Mouse (Mus musculus): Measurements from ENCODE around the gene Art5. TPM values are rescaled to one million over a fixed set of nuclear protein-coding genes. Genes with fewer than 3 reads are reported as not detected.

The Art5 gene
- total RNA-seq, 2 experiments from 2014 or later = 18.3 to 30.4 TPM

DNA sequence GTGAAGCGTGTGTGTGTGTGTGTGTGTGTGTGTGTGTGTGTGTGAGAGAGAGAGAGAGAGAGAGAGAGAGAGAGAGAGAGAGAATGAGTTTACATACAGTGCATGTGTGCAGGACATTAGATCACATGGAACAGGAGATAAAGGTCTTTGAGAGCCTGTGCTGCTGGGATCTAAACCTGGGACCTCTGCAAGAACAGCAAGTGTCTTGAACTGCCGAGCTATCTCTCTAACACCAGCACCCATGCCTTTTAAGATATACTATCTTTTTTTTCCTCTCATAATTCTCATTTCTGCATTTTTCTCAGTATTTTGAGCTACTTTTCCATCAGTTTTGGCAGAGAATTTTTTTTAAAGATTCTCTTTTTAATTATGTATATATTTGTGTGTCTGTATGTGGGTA lies 5.7 kb downstream of the Art5 start:
- no peak for DNase-seq
- no peak for TF ChIP-seq CTCF (IDR thresholded peaks at IDR 0.05)
- intact Hi-C loops (cut with DNase I) = no loop called here
- peak overlapping the region; percentile 97 for H3K27ac ChIP-seq
- H3K4me3 ChIP-seq = peak overlapping the region; percentile 71

DNA sequence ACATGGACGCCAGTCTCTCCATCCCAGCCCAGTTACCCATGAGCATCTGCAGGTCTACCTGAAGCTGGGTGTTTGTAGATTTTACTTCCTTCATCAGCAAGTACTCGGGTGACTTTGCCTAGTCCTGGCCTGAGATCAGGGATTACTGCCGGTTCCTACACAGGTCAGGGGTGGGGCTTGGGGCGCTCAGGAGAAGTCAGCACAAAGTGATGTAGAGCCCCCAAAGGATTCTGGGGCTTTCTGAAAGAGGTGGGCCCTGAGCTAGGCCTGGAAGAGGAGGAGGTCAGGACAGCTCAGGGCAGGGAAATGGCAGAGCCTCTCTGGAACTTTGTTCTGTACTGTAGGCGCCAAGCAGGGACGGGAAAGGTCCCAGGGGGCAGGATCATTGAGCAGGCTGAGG lies 6.6 kb downstream of the Art5 start:
- H3K4me3 ChIP-seq = peak overlapping the region; percentile 71

DNA sequence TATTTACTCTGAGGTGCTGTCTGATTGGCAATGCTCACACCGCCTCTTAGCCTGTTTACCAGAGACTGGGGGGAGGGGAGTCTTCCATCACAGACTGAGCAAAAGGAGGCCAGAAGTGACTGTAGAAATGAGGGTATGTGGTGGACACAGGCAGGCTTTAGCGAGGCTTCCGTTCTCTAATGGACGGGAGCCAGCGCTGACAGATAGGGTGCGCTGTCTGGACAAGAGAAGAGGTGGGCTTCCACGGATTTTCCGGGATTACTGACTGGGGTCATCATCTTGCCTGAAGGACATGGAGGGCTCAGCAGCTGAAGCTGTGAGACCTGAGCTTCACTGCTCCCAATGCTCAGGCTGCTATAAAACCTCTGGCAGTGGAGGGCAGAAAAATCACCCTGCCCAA lies 7.0 kb downstream of the Art5 start:
- Histone ChIP-seq H3K27ac (peak overlapping the region; percentile 97), H3K4me3 (peak overlapping the region; percentile 71)
- DNase-seq = peak; percentile 66
- intact Hi-C loops (cut with DNase I) = no loop called here
- peak; percentile 36 for TF ChIP-seq CTCF (IDR thresholded peaks at IDR 0.05)

More for the DNA sequence above, 6.6 kb downstream of the Art5 start:
- TF ChIP-seq CTCF (IDR thresholded peaks at IDR 0.05) = no peak
- peak overlapping the region; percentile 97 for H3K27ac ChIP-seq
- intact Hi-C loops (cut with DNase I) = no loop called here
- DNase-seq = peak; percentile 67

DNA sequence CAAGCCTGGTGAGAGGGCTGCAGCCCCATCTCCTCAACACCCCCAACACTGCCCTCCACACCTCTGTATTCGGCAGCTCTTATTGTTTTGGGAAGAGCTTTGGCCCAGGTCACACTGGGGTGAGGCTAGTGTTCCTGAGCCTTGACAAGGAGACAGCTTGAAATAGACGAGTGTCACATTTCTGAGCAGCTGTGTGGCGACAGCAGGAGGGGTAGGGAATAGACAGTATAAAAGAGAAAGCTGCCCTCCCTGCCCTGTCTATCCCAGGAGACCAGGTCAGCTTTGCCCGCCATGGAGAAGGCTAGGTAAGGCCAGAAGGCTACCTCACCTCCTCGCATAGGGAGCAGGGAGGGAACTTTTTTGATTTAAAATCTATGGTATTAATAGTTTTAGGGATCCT lies 7.8 kb downstream of the Art5 start, which contains the start of gene Art1:
TSS of gene Art1 (plus strand) at position 257 of the 400 bp plus-strand sequence.
- Histone ChIP-seq H3K4me3 (peak within 1 kb of the TSS; percentile 71), H3K27ac (peak within 1 kb of the TSS; percentile 97)
- peak; percentile 82 for DNase-seq
- no peak for TF ChIP-seq CTCF (IDR thresholded peaks at IDR 0.05)
- intact Hi-C loops (cut with DNase I) = no loop called here

DNA sequence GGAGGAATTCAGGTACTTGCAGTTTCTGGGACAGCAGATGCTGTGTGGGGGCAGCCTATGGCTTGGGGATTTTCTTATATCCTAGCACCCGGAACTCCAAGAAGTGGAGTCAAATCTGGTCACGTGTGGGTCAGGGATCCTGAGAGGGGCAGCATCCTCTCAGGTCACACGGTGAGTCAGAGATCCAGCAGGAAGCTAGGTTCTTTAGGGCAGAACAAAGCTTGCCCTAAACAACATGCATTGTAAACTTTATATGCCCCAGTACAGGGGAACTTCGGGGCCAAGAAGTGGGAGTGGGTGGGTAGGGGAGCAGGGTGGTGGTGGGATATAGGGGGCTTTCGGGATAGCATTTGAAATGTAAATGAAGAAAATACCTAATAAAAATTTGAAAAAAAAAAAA lies 8.4 kb downstream of the Art5 start:
- no peak for TF ChIP-seq CTCF (IDR thresholded peaks at IDR 0.05)
- DNase-seq = peak; percentile 14
- Histone ChIP-seq H3K27ac (peak overlapping the region; percentile 97), H3K4me3 (peak overlapping the region; percentile 71)
- intact Hi-C loops (cut with DNase I) = no loop called here

DNA sequence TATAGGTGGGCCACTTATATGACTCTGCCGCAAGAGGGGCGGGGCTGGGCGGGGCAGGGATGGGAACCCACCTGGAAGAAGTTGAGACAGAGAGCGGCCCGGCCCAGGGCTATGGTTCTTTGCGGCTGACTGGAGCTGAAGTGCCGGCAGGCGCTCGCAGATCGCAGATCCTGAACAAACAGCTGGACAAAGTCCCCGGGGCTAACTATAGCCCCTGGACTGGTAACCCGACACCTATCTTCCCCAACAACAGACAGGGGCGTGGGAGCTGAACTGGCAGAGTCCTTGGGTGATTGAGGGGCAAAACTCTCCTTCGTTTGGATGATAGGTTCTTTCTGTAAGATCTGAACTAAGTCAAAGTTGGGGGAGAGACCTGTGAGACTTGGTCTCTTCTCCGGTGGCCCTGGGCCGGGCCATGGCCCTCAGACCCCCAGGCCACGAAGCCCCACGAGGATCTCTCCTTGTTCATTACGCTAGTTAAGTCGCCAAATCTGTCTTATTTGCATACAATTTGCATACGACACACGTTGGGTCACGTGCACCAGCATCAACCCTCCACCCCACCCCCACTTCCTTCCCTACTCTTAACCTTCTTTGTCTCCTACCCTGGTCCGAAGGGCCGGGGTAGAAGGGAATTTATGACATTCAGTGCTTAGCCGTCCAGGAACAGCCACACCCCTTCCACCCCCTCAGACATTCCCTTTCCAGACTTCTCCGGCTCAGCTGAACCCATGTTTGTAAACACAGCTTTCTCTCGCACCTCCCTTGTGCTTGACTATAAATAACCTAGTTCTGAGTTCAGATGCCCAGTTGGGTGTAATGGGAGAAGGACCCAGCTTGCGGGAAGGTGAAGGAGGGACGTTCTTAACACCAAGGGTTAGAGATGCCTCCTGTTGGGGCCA lies 9.3 kb downstream of the Art5 start:
- intact Hi-C loops (cut with DNase I) = no loop called here
- Histone ChIP-seq H3K4me3 (peak overlapping the region; percentile 71), H3K27ac (peak overlapping the region; percentile 97)
- peak; percentile 66 for DNase-seq
- no peak for TF ChIP-seq CTCF (IDR thresholded peaks at IDR 0.05)

DNA sequence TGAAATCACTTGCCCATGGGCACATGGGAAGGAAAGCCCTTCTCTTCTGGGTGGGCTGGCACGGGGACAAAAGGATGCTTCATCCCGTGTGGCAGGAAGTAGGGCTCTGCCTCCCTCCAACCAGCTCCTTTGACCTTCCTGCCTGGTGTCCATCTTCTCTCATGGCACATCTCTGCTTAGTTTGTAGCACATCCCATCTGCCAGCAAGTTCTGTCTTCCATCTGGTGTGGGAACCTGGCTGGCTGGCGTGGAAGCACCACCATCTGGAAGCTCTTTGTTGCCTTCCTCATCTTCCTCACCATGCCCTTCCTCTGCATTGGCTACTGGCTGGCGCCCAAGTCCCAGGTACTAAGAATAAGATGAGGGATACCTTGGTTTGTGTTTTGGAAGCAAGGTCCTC lies 22.0 kb downstream of the Art5 start:
- no peak for DNase-seq
- intact Hi-C loops (cut with DNase I) = no loop called here
- Histone ChIP-seq H3K27ac (no peak overlapping the region), H3K4me3 (no peak overlapping the region)
- TF ChIP-seq CTCF (IDR thresholded peaks at IDR 0.05) = no peak

DNA sequence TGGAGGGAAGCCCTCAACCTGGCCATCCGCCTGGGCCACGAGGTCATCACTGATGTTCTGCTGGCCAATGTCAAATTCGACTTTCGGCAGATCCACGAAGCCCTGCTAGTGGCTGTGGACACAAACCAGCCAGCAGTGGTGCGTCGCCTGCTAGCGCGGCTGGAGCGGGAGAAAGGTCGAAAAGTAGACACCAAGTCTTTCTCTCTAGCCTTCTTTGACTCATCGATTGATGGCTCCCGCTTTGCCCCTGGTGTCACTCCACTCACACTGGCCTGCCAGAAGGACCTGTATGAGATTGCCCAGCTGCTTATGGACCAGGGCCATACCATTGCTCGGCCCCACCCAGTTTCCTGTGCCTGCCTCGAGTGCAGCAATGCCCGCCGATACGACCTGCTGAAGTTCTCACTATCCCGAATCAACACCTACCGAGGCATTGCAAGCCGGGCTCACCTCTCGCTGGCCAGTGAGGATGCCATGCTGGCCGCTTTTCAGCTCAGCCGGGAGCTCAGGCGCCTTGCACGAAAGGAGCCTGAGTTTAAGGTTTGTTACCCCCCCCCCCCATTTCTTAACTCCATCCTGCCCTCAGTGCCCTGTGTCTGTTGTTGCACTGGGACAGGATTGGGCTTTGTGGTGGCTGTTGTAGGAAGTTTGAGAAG lies 25.1 kb downstream of the Art5 start:
- DNase-seq = no peak
- TF ChIP-seq CTCF (IDR thresholded peaks at IDR 0.05) = no peak
- Histone ChIP-seq H3K4me3 (no peak overlapping the region), H3K27ac (no peak overlapping the region)
- intact Hi-C loops (cut with DNase I) = no loop called here

DNA sequence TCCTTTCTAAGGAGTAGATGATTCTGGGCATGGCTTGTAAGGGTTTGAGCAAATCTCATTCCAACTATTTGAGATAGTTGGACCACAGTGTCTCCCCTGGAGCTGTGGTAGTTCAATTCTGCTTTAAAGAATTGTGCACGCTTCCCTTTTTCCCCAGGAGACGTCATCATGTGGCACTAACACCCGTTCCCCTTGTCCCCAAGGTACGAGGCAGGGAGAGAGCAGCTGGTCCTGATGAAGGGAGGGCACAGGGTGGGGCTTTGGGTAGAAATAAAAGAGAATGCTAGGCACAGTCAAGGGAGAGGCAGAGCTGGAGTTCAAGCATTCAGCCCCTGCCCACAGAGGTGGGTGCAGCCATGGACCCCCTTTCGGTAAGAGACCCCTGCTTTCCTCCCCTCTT lies 26.5 kb downstream of the Art5 start, which contains the start of gene Trpc2:
TSS of gene Trpc2 (plus strand) at position 301 of the 400 bp plus-strand sequence.
- intact Hi-C loops (cut with DNase I) = no loop called here
- no peak for TF ChIP-seq CTCF (IDR thresholded peaks at IDR 0.05)
- Histone ChIP-seq H3K27ac (peak within 1 kb of the TSS; percentile 81), H3K4me3 (no peak within 1 kb of the TSS; the same call in 1 of the 2 replicates)
- no peak for DNase-seq

DNA sequence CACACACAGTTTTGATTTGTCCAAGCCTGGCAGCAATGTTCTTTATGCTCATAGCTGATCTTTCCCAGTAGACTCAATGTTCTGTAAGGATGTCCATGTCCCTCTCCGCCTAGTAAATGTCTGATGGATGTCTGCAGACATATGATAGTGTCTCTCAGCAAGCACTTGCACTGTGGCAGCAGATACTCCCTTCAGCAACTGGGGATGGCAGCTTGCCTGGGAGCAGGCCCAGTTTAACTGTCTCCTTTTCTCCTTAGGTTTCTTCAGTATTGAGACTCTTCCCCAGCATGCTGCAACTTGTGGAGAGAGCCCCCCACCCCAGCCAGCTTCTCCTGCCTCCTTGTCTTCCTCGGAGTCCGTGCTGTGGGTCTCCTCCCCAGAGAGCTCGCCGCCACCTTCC lies 27.5 kb downstream of the Art5 start:
- TF ChIP-seq CTCF (IDR thresholded peaks at IDR 0.05) = no peak
- intact Hi-C loops (cut with DNase I) = no loop called here
- DNase-seq = peak; percentile 84

DNA sequence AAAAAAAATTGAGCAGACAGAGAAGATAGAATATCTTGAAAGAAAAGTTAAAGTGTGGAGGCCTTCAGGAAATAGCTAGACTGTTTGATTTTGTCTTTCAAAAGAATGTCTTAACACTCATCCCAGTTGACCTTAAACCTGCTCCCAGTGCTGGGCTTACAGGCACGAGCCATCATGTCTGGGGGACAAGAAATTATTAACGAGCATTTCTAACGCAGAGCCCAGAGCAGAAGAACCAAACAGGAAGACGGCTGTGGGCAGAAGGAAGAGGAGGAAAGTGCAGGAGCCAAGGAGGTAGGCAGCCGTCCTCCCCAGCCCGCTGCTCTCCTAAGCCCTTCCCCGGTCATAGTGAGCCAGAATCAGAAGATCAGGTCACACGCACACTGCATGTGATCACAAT lies 29.0 kb downstream of the Art5 start:
- Histone ChIP-seq H3K4me3 (no peak overlapping the region), H3K27ac (no peak overlapping the region)
- DNase-seq = no peak
- no peak for TF ChIP-seq CTCF (IDR thresholded peaks at IDR 0.05)
- intact Hi-C loops (cut with DNase I) = no loop called here

More for the DNA sequence above, 27.5 kb downstream of the Art5 start:
- Histone ChIP-seq H3K27ac (peak overlapping the region; percentile 81), H3K4me3 (no peak overlapping the region; the same call in 1 of the 2 replicates)

DNA sequence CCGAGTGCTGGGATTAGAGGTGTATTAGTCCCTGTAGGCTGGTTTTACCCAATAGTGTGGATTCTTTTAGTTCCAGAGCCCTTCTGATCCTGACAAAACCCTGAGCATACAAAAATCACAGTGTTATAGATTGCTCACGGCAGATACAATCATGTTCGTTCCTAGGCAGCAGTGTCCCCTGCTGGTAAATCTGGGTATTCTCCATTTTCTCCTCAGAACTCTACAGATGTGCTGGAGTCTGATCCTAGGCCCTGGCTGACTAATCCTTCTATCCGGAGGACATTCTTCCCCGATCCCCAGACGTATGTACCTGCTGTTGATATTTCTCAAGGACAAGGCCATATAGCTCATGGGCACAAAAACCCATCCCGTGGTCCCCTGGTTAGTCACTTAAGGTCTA lies 30.8 kb downstream of the Art5 start:
- peak; percentile 74 for TF ChIP-seq CTCF (IDR thresholded peaks at IDR 0.05)
- intact Hi-C loops (cut with DNase I) = no loop called here
- no peak overlapping the region for H3K27ac ChIP-seq
- no peak for DNase-seq
- no peak overlapping the region for H3K4me3 ChIP-seq

DNA sequence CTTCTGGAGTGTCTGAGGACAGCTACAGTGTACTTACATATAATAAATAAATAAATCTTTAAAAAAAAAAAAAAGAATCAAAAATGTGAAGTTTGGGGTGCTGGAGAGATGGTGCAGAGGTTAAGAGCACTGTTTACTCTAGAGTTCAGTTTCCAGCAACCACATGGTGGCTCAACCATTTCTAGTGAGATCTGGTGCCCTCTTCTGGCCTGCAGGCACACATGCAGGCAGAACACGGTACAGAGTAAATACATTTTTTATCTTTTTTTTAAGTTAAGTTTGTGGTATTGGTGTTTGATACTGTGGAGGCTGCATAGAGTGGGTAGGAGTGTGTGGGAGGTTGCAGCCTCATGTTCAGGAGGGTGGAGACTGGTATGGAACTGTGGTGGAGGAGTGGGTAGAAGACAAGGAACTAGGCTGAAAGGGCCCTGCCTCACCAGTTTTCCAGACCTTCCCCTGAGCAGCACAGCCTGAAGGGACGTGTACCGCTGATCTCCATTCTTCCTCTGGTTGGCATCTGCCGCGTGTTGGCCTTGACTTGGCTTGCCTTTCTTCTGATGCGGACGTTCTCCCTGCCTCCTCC lies 32.5 kb downstream of the Art5 start:
- no peak overlapping the region for H3K27ac ChIP-seq
- intact Hi-C loops (cut with DNase I) = loop anchor here (1.0 to 2.0 kb wide), 2 partner anchors 79 to 158 kb away; no protein-coding TSS in a partner anchor
- no peak for DNase-seq
- peak; percentile 72 for TF ChIP-seq CTCF (IDR thresholded peaks at IDR 0.05)
- H3K4me3 ChIP-seq = no peak overlapping the region
